Mouse (Mus musculus) CH12.LX (cell line): Measurements from ENCODE around the gene BC051142. TPM values are rescaled to one million over a fixed set of nuclear protein-coding genes. Genes with fewer than 3 reads are reported as not detected.

ENCODE experiments used
- DNase-seq: peaks from one replicate; pipeline ENCODE4 v3.0.0-alpha.2; 2013; ENCODE audit errors: extremely low read depth
- H3K27ac ChIP-seq: 2 replicates; pipeline ENCODE4 v1.5.1; 2012; ENCODE audit warnings: low read depth, mild to moderate bottlenecking, control low read depth, moderate library complexity; ENCODE audit not compliant: insufficient read depth
- H3K27me3 ChIP-seq: replicated peaks from 2 replicates; pipeline ENCODE3; 2012; ENCODE audit warnings: inconsistent platforms
- H3K36me3 ChIP-seq, 2 experiments: replicated peaks in 1 of 2; 2 replicates each; pipeline versions ENCODE3 to v1.6.1; 2012; ENCODE audit warnings: inconsistent platforms in 1 of 2, low read length in 1 of 2, mild to moderate bottlenecking in 1 of 2, mixed read lengths in 1 of 2, moderate library complexity in 1 of 2; ENCODE audit not compliant: control insufficient read depth in 1 of 2, insufficient read depth in 1 of 2
- H3K4me1 ChIP-seq, 2 experiments: 2 replicates each; pipeline ENCODE4 v1.6.1; 2012; ENCODE audit warnings: inconsistent platforms in 1 of 2, moderate library complexity in 1 of 2; ENCODE audit not compliant: insufficient read depth in 2 of 2, control insufficient read depth in 1 of 2
- H3K4me2 ChIP-seq: 2 replicates; pipeline ENCODE4 v1.6.1; 2012; ENCODE audit warnings: low read depth, mild to moderate bottlenecking, control low read depth; ENCODE audit not compliant: poor library complexity, insufficient read depth, severe bottlenecking
- H3K4me3 ChIP-seq, 3 experiments: fragments of 150-350 bp in 1 of 3; sonication (generic) in 1 of 3; replicated peaks in 1 of 3; 2 replicates each; pipeline versions ENCODE3 to v1.5.1; 2011 to 2012; ENCODE audit warnings: low read depth in 2 of 3, low read length in 2 of 3, mild to moderate bottlenecking in 2 of 3, moderate library complexity in 2 of 3, control low read depth in 1 of 3, improper control_type of control experiment in 1 of 3, inconsistent platforms in 1 of 3, mixed read lengths in 1 of 3; ENCODE audit not compliant: poor library complexity in 1 of 3
- H3K79me2 ChIP-seq: replicated peaks from 2 replicates; pipeline ENCODE4 v1.6.1; 2012; ENCODE audit warnings: mild to moderate bottlenecking, moderate library complexity; ENCODE audit not compliant: control insufficient read depth, poor library complexity, insufficient read depth, severe bottlenecking; ENCODE audit errors: extremely low read depth
- H3K9ac ChIP-seq: 2 replicates; pipeline ENCODE4 v1.6.1; 2012; ENCODE audit warnings: low read depth, mild to moderate bottlenecking, control low read depth, moderate library complexity; ENCODE audit not compliant: insufficient read depth
- H3K9me3 ChIP-seq: replicated peaks from 2 replicates; pipeline ENCODE3; 2012; ENCODE audit warnings: low read length, inconsistent platforms, mixed read lengths
- CHD1 ChIP-seq: IDR thresholded peaks from 2 replicates; pipeline ENCODE4 v1.6.1; 2012; ENCODE audit warnings: low read depth, low read length, improper control_type of control experiment, inconsistent platforms
- CHD2 ChIP-seq: IDR thresholded peaks from 2 replicates; pipeline ENCODE4 v1.6.1; 2011; ENCODE audit warnings: low read length, improper control_type of control experiment
- CTCF ChIP-seq, 2 experiments: IDR thresholded peaks in 1 of 2; conservative IDR thresholded peaks in 1 of 2; 2 replicates each; pipeline ENCODE4 v1.5.1; 2011 to 2012; ENCODE audit warnings: low read depth in 2 of 2, low read length in 2 of 2, improper control_type of control experiment in 1 of 2, inconsistent platforms in 1 of 2, mild to moderate bottlenecking in 1 of 2, moderate library complexity in 1 of 2
- EP300 ChIP-seq: IDR thresholded peaks from 2 replicates; pipeline ENCODE4 v1.6.1; 2011; ENCODE audit warnings: low read length, improper control_type of control experiment
- JUN ChIP-seq: IDR thresholded peaks from 2 replicates; pipeline ENCODE4 v1.6.1; 2011; ENCODE audit warnings: low read depth, mild to moderate bottlenecking, low read length, improper control_type of control experiment, moderate library complexity; ENCODE audit not compliant: insufficient read depth
- JUND ChIP-seq: conservative IDR thresholded peaks from 2 replicates; pipeline ENCODE4 v1.6.1; 2011; ENCODE audit warnings: low read depth, low read length, improper control_type of control experiment
- KAT2A ChIP-seq: IDR thresholded peaks from 2 replicates; pipeline ENCODE4 v1.6.1; 2012; ENCODE audit warnings: low read length, improper control_type of control experiment, inconsistent platforms; ENCODE audit not compliant: insufficient replicate concordance
- MAX ChIP-seq: IDR thresholded peaks from 2 replicates; pipeline ENCODE4 v1.6.1; 2011; ENCODE audit warnings: low read length, improper control_type of control experiment
- MEF2A ChIP-seq: IDR thresholded peaks from 2 replicates; pipeline ENCODE4 v1.6.1; 2014; ENCODE audit warnings: low read depth, mild to moderate bottlenecking, inconsistent platforms, low read length, improper control_type of control experiment, borderline replicate concordance
- MXI1 ChIP-seq: IDR thresholded peaks from 2 replicates; pipeline ENCODE4 v1.6.1; 2011; ENCODE audit warnings: mild to moderate bottlenecking, low read depth, low read length, improper control_type of control experiment
- MYC ChIP-seq: IDR thresholded peaks from 2 replicates; pipeline ENCODE4 v1.6.1; 2011; ENCODE audit warnings: low read depth, mild to moderate bottlenecking, improper control_type of control experiment, low read length
- NELFE ChIP-seq: IDR thresholded peaks from 2 replicates; pipeline ENCODE4 v1.6.1; 2011; ENCODE audit warnings: low read depth, low read length, improper control_type of control experiment
- POLR2A ChIP-seq: IDR thresholded peaks from 2 replicates; pipeline ENCODE4 v1.6.1; 2011; ENCODE audit warnings: low read depth, mild to moderate bottlenecking, improper control_type of control experiment, low read length
- RAD21 ChIP-seq: IDR thresholded peaks from 2 replicates; pipeline ENCODE4 v1.6.1; 2011; ENCODE audit warnings: low read depth, mild to moderate bottlenecking, low read length, improper control_type of control experiment, moderate library complexity
- RCOR1 ChIP-seq: conservative IDR thresholded peaks from 2 replicates; pipeline ENCODE4 v1.6.1; 2012; ENCODE audit warnings: low read depth, mild to moderate bottlenecking, inconsistent platforms, low read length, improper control_type of control experiment
- SMC3 ChIP-seq: IDR thresholded peaks from 2 replicates; pipeline ENCODE4 v1.6.1; 2011; ENCODE audit warnings: low read depth, low read length, improper control_type of control experiment
- USF1 ChIP-seq: IDR thresholded peaks from 2 replicates; pipeline ENCODE4 v1.6.1; 2014; ENCODE audit warnings: low read depth, mild to moderate bottlenecking, inconsistent platforms, low read length, improper control_type of control experiment
- USF2 ChIP-seq: conservative IDR thresholded peaks from 2 replicates; pipeline ENCODE4 v1.6.1; 2011; ENCODE audit warnings: low read depth, low read length, improper control_type of control experiment
- ZC3H11A ChIP-seq: IDR thresholded peaks from 2 replicates; pipeline ENCODE4 v1.6.1; 2012; ENCODE audit warnings: low read depth, mild to moderate bottlenecking, inconsistent platforms, low read length, improper control_type of control experiment
- ZKSCAN1 ChIP-seq: IDR thresholded peaks from 2 replicates; pipeline ENCODE4 v1.6.1; 2012; ENCODE audit warnings: low read depth, inconsistent platforms, low read length, improper control_type of control experiment, borderline replicate concordance
- dilution Hi-C: fragments of 300-500 bp; cut with MboI; formaldehyde crosslinking; loops from 2 replicates; pipeline ENCODE4 v1.14.3; 2020; ENCODE audit warnings: low sequenced_read_pairs; ENCODE audit not compliant: extremely low pct_unique_long_range_greater_than_20kb, extremely low pct_ligation_motif_present
- in situ Hi-C: fragments of 300-500 bp; cut with MboI; formaldehyde crosslinking; loops from 3 replicates; pipeline ENCODE4 v1.14.3; 2019; ENCODE audit warnings: low sequenced_read_pairs, low pct_ligation_motif_present, low pct_unique_long_range_greater_than_20kb, mixed read lengths
- polyA plus RNA-seq: library from polyadenylated mRNA; unstranded; fragments of >175 nt; gene quantifications from 2 replicates; pipeline ENCODE4 v1.2.1, GENCODE M21; 2012; ENCODE audit warnings: low read depth; ENCODE audit not compliant: insufficient read length
- total RNA-seq, 2 experiments: library from RNA; depleted of rRNA; stranded (reverse); fragments of 300-350 nt in 1 of 2; fragments of >200 nt in 1 of 2; gene quantifications; 2 replicates each; pipeline ENCODE4 v1.2.3; 2012 to 2014

Gene BC051142
- total and polyA plus RNA-seq, 3 experiments: 0.28 to 0.83 TPM; not detected in 1

DNA sequence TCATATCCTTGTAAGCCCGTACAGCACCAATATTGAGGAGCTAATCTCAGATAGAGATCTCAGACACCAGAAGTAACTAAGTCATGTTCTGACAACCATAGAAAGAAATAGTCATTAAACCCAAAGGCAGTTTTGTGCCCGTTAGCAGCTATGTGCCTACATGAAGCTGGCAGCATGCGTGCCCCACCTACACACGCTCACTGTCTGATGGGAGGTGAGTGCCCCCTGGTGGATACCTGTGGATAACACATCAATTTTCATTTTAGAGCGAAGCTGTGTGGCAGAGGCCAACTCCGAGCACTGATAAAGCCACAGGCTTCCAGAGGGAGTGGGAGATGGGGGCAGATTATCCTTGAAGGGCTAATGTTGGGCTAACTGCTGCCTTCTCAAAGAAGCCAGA, 12.5 kb downstream of the BC051142 start:
- no peak overlapping the region for H3K27ac ChIP-seq
- in situ Hi-C loops: no loop called here
- peaks cover 3% of the 10 kb centered on the region for H3K27me3 ChIP-seq
- H3K9me3 ChIP-seq: no peaks in the 10 kb centered on the region
- no peak overlapping the region for H3K4me3 ChIP-seq
- H3K36me3 ChIP-seq: no peaks in the 10 kb centered on the region
- TF ChIP-seq KAT2A (no peak), MYC (peak; percentile 78; the same call in 1 of the 2 replicates), MXI1 (peak; percentile 43; the same call in 1 of the 2 replicates), CTCF (conservative IDR thresholded peaks at IDR 0.05 in 1 of 2, IDR thresholded peaks at IDR 0.05 in 1 of 2; ENCODE audit: low read depth in 2 of 2, low read length in 2 of 2) (peak; percentile 57 to 97), MAX (peak; percentile 51; the same call in 1 of the 2 replicates), JUN (no peak), CHD2 (no peak), ZC3H11A (peak; percentile 76), SMC3 (peak; percentile 93), RAD21 (peak; percentile 96)
- TF ChIP-seq, all 38 proteins: peak for 7
- Histone ChIP-seq H3K79me2 (no peaks in the 10 kb centered on the region), H3K4me2 (no peak overlapping the region), H3K4me1 (peaks cover 0 to 5% of the 10 kb centered on the region in 2 experiments; a peak in 1 of 4 replicates), H3K9ac (no peak overlapping the region)
- dilution Hi-C loops: no loop called here
- DNase-seq: peak; percentile 75

DNA sequence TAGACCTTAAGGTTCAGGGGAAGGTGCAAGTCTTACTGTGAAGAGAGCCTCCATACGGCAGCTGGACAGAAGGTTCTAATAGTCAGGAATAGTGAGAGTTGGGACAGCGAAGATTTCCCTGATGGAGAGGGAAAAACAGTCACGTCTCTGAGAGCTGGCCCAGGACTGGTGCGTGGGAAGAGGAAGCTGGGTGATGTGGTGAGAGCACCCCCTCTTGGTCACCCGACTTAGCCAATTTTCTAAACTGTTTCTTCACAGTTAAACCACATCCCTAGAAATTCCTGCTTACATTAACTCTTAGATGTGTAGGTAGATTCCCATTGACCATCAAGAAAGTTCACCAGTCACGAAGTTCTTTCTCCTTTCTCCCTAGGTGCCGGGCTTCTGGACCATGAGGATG, 21.4 kb downstream of the BC051142 start:
- DNase-seq: no peak
- dilution Hi-C loops (no loop called here), in situ Hi-C loops (loop anchor here (10.0 kb wide), 1 partner anchor 125 kb away; no protein-coding TSS in a partner anchor)
- no peak for TF ChIP-seq CHD1
- TF ChIP-seq USF1: no peak
- TF ChIP-seq SMC3: peak; percentile 16
- peak; percentile 48 for TF ChIP-seq RAD21
- peak in 1 of 2 experiments; percentile 54; a peak in 2 of 4 replicates for TF ChIP-seq CTCF (conservative IDR thresholded peaks at IDR 0.05 in 1 of 2, IDR thresholded peaks at IDR 0.05 in 1 of 2; ENCODE audit: low read depth in 2 of 2, low read length in 2 of 2)
- no peak overlapping the region for H3K9ac ChIP-seq
- no peaks in the 10 kb centered on the region for H3K9me3 ChIP-seq
- no peaks in the 10 kb centered on the region for H3K36me3 ChIP-seq
- no peaks in the 10 kb centered on the region for H3K4me1 ChIP-seq
- no peak overlapping the region for H3K27ac ChIP-seq
- H3K4me2 ChIP-seq: no peak overlapping the region
- H3K27me3 ChIP-seq: peaks cover 36% of the 10 kb centered on the region
- no peak overlapping the region for H3K4me3 ChIP-seq
- no peaks in the 10 kb centered on the region for H3K79me2 ChIP-seq

DNA sequence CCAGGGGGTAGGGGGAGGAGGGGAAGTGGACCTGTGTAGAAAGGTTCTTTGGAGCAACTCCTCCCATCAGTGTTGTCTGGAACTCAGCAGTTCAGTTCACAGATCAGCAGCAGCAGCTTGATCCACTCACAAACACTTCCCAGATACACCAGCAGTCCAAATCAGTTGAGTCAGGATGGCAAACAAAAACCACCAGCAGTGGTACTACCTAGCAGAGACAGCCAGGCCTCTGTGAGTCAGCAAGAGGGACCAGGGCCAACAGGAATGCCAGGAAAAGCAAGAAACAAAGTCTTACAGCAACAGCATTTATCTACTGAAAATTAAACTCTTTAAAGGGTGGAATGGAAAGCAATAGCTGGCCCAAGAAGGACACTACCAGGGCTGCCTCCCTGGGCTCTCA, 29.0 kb downstream of the BC051142 start:
- no peak overlapping the region for H3K27ac ChIP-seq
- H3K9me3 ChIP-seq: no peaks in the 10 kb centered on the region
- no peak for DNase-seq
- H3K4me3 ChIP-seq: no peak overlapping the region
- H3K79me2 ChIP-seq: no peaks in the 10 kb centered on the region
- dilution Hi-C loops: no loop called here
- H3K9ac ChIP-seq: no peak overlapping the region
- no peak for TF ChIP-seq USF1
- TF ChIP-seq RAD21: no peak
- no peak for TF ChIP-seq SMC3
- no peak for TF ChIP-seq MXI1
- TF ChIP-seq ZC3H11A: no peak
- TF ChIP-seq ZKSCAN1: no peak
- no peak for TF ChIP-seq KAT2A
- no peak for TF ChIP-seq POLR2A
- no peak for TF ChIP-seq NELFE
- no peak for TF ChIP-seq JUND
- no peak for TF ChIP-seq CTCF (conservative IDR thresholded peaks at IDR 0.05 in 1 of 2, IDR thresholded peaks at IDR 0.05 in 1 of 2; ENCODE audit: low read depth in 2 of 2, low read length in 2 of 2)
- no peak for TF ChIP-seq MEF2A
- TF ChIP-seq JUN: no peak
- no peak for TF ChIP-seq EP300
- no peak for TF ChIP-seq RCOR1
- no peak for TF ChIP-seq USF2
- no peak for TF ChIP-seq CHD2
- TF ChIP-seq, all 38 proteins: peak for 0
- in situ Hi-C loops: loop anchor here (10.0 kb wide), 1 partner anchor 117 kb away; no protein-coding TSS in a partner anchor
- H3K4me1 ChIP-seq: no peaks in the 10 kb centered on the region
- H3K4me2 ChIP-seq: no peak overlapping the region
- no peaks in the 10 kb centered on the region for H3K36me3 ChIP-seq
- H3K27me3 ChIP-seq: peaks cover 59% of the 10 kb centered on the region
